Mouse (Mus musculus): ENCODE measurements around the gene Ssx2ip. TPM values are rescaled to one million over a fixed set of nuclear protein-coding genes. Genes with fewer than 3 reads are reported as not detected.

Ssx2ip gene
- total RNA-seq, 4 experiments from 2014 or later = 22.3 to 43.6 (median 33.4) TPM

Small RNA genes lying within 50 kb of the gene (microRNA-seq; reads per million reads assigned to microRNA genes)
- gene Gm22901 = not detected

Other genes starting within 250 kb of the Ssx2ip start
- gene Lpar3, start 183.7 kb upstream of the Ssx2ip start, total RNA-seq (2022) = under 1 TPM in 2 of 4 experiments, not detected in 2; 0.12 to 0.21 TPM
- 1 to 10 TPM; 3.1 to 5.1 (median 4.2) TPM for gene Ctbs, start 45.2 kb downstream of the Ssx2ip start, total RNA-seq (2022)
- 1 to 10 TPM; 5.0 to 7.1 (median 6.3) TPM for gene Spata1, start 95.1 kb downstream of the Ssx2ip start, total RNA-seq (2022)
- 100 to 1,000 TPM; 389 to 469 (median 438) TPM for gene Gng5, start 95.2 kb downstream of the Ssx2ip start, total RNA-seq (2022)
- 10 to 100 TPM; 10.1 to 13.6 (median 11.7) TPM for gene Rpf1, start 116.8 kb downstream of the Ssx2ip start, total RNA-seq (2022)
- gene Uox, start 165.8 kb downstream of the Ssx2ip start, total RNA-seq (2022) = under 1 TPM in 1 of 4 experiments, not detected in 3; 0.27 TPM
- under 1 TPM in 1 of 4 experiments, not detected in 3; 0.11 TPM for gene Dnase2b, start 211.0 kb downstream of the Ssx2ip start, total RNA-seq (2022)
- not detected for gene 4930503B20Rik, start 246.7 kb downstream of the Ssx2ip start, total RNA-seq (2022)